8 mouse cellular contexts compared by ENCODE assay signal in genomic region chr5:135867637-135868593, GRCm38 (mm10). TPM values are rescaled to one million over a fixed set of nuclear protein-coding genes. Genes with fewer than 3 reads are reported as not detected.
DNase-seq lines count a peak whose midpoint lies in the region; ATAC-seq and TF ChIP-seq lines count a peak whose summit lies in the region.

No protein-coding gene starts in this region.

- WGBS in kidney, adult 2 months: 2% methylated on average over 88 of the region's 89 CpGs
- WGBS in embryonic facial prominence, embryonic 13.5 days: under 1% methylated on average over 87 of the region's 89 CpGs
- WGBS in intestine, embryonic 15.5 days: under 1% methylated on average over 82 of the region's 89 CpGs
- 2% methylated on average over 67 of the region's 89 CpGs for WGBS in midbrain, postnatal 0 days

- no peak for DNase-seq in kidney, adult 2 months
- no peak for DNase-seq in kidney, adult 18-20 months
- no peak for DNase-seq in midbrain, postnatal 0 days (ENCODE audit: low spot score)
- no peak for DNase-seq in gastrocnemius, postnatal 25 days
- DNase-seq in natural killer cell, adult 2 months (ENCODE audit: low spot score in 2 of 2): no peak

- H3K9me3 ChIP-seq in ES-Bruce4 (replicated peaks; ENCODE audit: control insufficient read depth, insufficient read depth, low read length, poor library complexity, severe bottlenecking): no peaks in the 10 kb centered on the region
- H3K9me3 ChIP-seq in embryonic facial prominence, embryonic 13.5 days: no peaks in the 10 kb centered on the region
- H3K9me3 ChIP-seq in intestine, embryonic 15.5 days: no peaks in the 10 kb centered on the region
- no peaks in the 10 kb centered on the region for H3K9me3 ChIP-seq in midbrain, postnatal 0 days (ENCODE audit: low read length)

- peak; percentile 29; the same call in 1 of the 2 replicates for ATAC-seq in embryonic facial prominence, embryonic 13.5 days (ENCODE audit: insufficient number of reproducible peaks, insufficient read depth, low FRiP score, low TSS enrichment, low read depth)
- peak; percentile 61; the same call in 1 of the 2 replicates for ATAC-seq in intestine, embryonic 15.5 days
- ATAC-seq in midbrain, postnatal 0 days (ENCODE audit: low FRiP score): peak; percentile 54

- H3K36me3 ChIP-seq in kidney, adult 2 months (ENCODE audit: control insufficient read depth, insufficient read depth, low read length): no peaks in the 10 kb centered on the region
- no peaks in the 10 kb centered on the region for H3K36me3 ChIP-seq in ES-Bruce4 (ENCODE audit: control insufficient read depth, insufficient read depth, low read length, poor library complexity, severe bottlenecking)
- H3K36me3 ChIP-seq in embryonic facial prominence, embryonic 13.5 days: no peaks in the 10 kb centered on the region
- H3K36me3 ChIP-seq in intestine, embryonic 15.5 days: no peaks in the 10 kb centered on the region
- peaks cover 5% of the 10 kb centered on the region for H3K36me3 ChIP-seq in midbrain, postnatal 0 days (ENCODE audit: insufficient read depth, low read length)

- no peak for TF ChIP-seq POLR2A in kidney, adult 2 months (IDR thresholded peaks at IDR 0.05; ENCODE audit: low read depth, low read length)
- no peak for TF ChIP-seq POLR2A in ES-Bruce4 (IDR thresholded peaks at IDR 0.05; ENCODE audit: insufficient read depth, low read length)

- no peak for TF ChIP-seq CTCF in kidney, adult 2 months (conservative IDR thresholded peaks at IDR 0.05; ENCODE audit: insufficient read depth, insufficient read length, low read depth, low read length)
- no peak for TF ChIP-seq CTCF in ES-Bruce4 (IDR thresholded peaks at IDR 0.05; ENCODE audit: low read depth, low read length)
- no peak for TF ChIP-seq CTCF in midbrain, postnatal 0 days (IDR thresholded peaks at IDR 0.05)

- peak overlapping the region; percentile 17; the same call in 1 of the 2 replicates for H3K4me3 ChIP-seq in kidney, adult 2 months (ENCODE audit: insufficient read depth, low read depth, low read length)
- peak overlapping the region; percentile 47 for H3K4me3 ChIP-seq in ES-Bruce4 (ENCODE audit: low read depth, low read length)
- H3K4me3 ChIP-seq in embryonic facial prominence, embryonic 13.5 days: peak overlapping the region; percentile 53
- H3K4me3 ChIP-seq in intestine, embryonic 15.5 days (replicated peaks): peak overlapping the region; percentile 46
- peak overlapping the region; percentile 42 for H3K4me3 ChIP-seq in midbrain, postnatal 0 days (ENCODE audit: low read depth, low read length)

- no peak overlapping the region for H3K27ac ChIP-seq in kidney, adult 2 months (ENCODE audit: insufficient read depth, low read depth, low read length)
- H3K27ac ChIP-seq in ES-Bruce4 (ENCODE audit: insufficient read depth, low read length): no peak overlapping the region
- H3K27ac ChIP-seq in embryonic facial prominence, embryonic 13.5 days: no peak overlapping the region
- no peak overlapping the region for H3K27ac ChIP-seq in intestine, embryonic 15.5 days
- peak overlapping the region; percentile 63 for H3K27ac ChIP-seq in midbrain, postnatal 0 days (ENCODE audit: low read depth, low read length)

- 0 out of 2 replicates have a peak, but pooled peaks cover 3% of the 10 kb centered on the region for H3K27me3 ChIP-seq in kidney, adult 2 months (replicated peaks; ENCODE audit: control insufficient read depth, insufficient read depth, low read length)
- peaks cover 11% of the 10 kb centered on the region for H3K27me3 ChIP-seq in ES-Bruce4 (ENCODE audit: control insufficient read depth, insufficient read depth, low read length, poor library complexity, severe bottlenecking)
- peaks cover 91% of the 10 kb centered on the region for H3K27me3 ChIP-seq in embryonic facial prominence, embryonic 13.5 days
- peaks cover 59% of the 10 kb centered on the region for H3K27me3 ChIP-seq in intestine, embryonic 15.5 days (replicated peaks)
- H3K27me3 ChIP-seq in midbrain, postnatal 0 days (ENCODE audit: insufficient read depth, low read length): no peaks in the 10 kb centered on the region

- no peak for TF ChIP-seq EP300 in ES-Bruce4 (IDR thresholded peaks at IDR 0.05; ENCODE audit: insufficient read depth, low read depth, low read length)

- peak overlapping the region; percentile 94 for H3K4me2 ChIP-seq in embryonic facial prominence, embryonic 13.5 days
- peak overlapping the region; percentile 92 for H3K4me2 ChIP-seq in intestine, embryonic 15.5 days (replicated peaks)
- H3K4me2 ChIP-seq in midbrain, postnatal 0 days (ENCODE audit: low read depth, low read length, poor library complexity, severe bottlenecking): peak overlapping the region; percentile 64

- H3K9ac ChIP-seq in ES-Bruce4 (ENCODE audit: low read depth, poor library complexity, severe bottlenecking): peak overlapping the region; percentile 54
- peak overlapping the region; percentile 71 for H3K9ac ChIP-seq in embryonic facial prominence, embryonic 13.5 days
- peak overlapping the region; percentile 47 for H3K9ac ChIP-seq in intestine, embryonic 15.5 days
- peak overlapping the region; percentile 77 for H3K9ac ChIP-seq in midbrain, postnatal 0 days (replicated peaks; ENCODE audit: low read length, poor library complexity, severe bottlenecking)

- no peaks in the 10 kb centered on the region for H3K4me1 ChIP-seq in kidney, adult 2 months (ENCODE audit: control insufficient read depth, insufficient read depth, low read length)
- H3K4me1 ChIP-seq in ES-Bruce4 (ENCODE audit: control insufficient read depth, insufficient read depth, low read length): no peaks in the 10 kb centered on the region
- peaks cover 16% of the 10 kb centered on the region for H3K4me1 ChIP-seq in embryonic facial prominence, embryonic 13.5 days
- peaks cover 16% of the 10 kb centered on the region for H3K4me1 ChIP-seq in intestine, embryonic 15.5 days (replicated peaks)
- H3K4me1 ChIP-seq in midbrain, postnatal 0 days (ENCODE audit: insufficient read depth, low read length): peaks cover 11% of the 10 kb centered on the region; the same call in 1 of the 2 replicates

RNA-seq across cellular contexts. Expression of gene Hspb1, which starts 19.8 kb away (rescaled TPM):
- 77.2 and 77.8 TPM in 2 replicates for polyA plus RNA-seq in kidney, adult 2 months (2012; rRNA removed)
- 426 and 500 TPM in 2 replicates for polyA plus RNA-seq in ES-Bruce4 (2011; ENCODE audit: insufficient read depth, insufficient read length, low read depth, missing spikeins)
- 107 and 149 TPM in 2 replicates for polyA plus RNA-seq in embryonic facial prominence, embryonic 13.5 days (2015; fragmentation: Nextera tagmentation; extraction: Ambion mirVana)
- 113 and 116 TPM in 2 replicates for polyA plus RNA-seq in intestine, embryonic 15.5 days (2015; fragmentation: Nextera tagmentation; extraction: Ambion mirVana)
- 26.2 and 28.8 TPM in 2 replicates for total RNA-seq in midbrain, postnatal 0 days (2014; rRNA removed)
- 19.2 and 19.3 TPM in 2 replicates for polyA plus RNA-seq in midbrain, postnatal 0 days (2015; fragmentation: Nextera tagmentation; extraction: Ambion mirVana)
- 100 to 1,000 TPM; 290 to 454 TPM for total RNA-seq in gastrocnemius, postnatal 25 days (2021)
